Mouse (Mus musculus): ENCODE data around the gene Mapk11.

Mapk11 gene

DNA sequence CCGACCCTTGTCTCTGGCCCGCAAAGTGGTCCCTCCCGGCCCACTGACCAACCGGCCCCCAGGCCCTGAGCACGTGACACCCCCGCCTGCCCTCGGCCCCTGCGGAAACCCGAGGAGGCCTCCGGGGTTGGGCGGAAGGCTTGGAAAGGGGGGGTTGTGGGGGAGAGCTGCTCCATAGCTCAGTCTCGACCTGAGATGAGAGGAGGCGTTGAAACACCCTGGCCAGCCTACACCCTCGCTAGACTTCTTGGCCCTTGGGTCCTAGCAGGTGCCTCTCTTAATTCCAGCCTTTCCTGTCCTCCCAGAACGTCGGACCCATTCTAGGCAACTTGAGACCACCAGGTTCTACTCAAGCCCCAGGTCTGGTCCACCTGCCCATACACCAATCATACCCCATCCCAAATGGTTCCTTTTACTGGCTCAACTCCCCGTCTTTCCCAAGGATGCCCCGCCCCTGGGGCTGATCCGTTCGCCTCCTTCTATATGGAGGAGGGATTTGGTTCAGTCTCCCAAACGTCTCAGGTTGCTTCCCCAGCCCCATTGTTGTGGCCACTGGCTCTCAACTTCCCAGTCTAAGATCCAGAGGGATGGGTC lies 8.7 kb downstream of the Mapk11 start, which contains the start of gene Mapk12:
Mapk12 (minus strand) TSS at position 45 of the 594 bp plus-strand sequence.
- no peak for DNase-seq (ENCODE audit: low spot score)

DNA sequence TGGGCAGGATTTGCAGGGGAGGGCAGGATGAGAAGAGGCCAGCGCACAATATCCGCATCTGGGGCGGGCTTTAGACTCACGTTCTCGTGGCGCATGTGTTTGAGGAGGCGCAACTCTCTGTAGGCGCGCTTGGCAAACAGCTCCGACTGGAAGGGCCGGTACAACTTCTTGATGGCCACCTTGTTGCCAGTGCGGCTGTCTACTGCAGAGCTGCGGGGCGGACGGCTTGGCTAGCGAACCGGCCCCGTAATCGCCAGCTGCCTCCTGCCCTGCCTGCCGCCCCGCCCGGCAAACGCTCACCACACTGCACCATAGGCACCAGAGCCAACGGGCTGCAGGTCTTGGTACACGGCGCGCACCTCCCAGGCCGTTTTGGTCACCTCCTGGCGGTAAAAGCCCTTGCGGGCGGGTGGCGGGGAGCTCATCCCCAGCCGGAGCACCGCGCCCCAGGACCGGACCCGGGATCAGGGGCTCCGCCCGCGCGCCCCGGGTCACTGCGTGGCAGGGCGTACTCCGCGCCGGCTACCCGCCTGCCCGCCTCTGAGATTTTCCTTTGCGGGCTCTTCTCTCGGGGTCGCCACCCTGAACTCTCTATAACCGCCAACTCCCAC lies 9.3 kb downstream of the Mapk11 start:
- DNase-seq (ENCODE audit: low spot score) = no peak

DNA sequence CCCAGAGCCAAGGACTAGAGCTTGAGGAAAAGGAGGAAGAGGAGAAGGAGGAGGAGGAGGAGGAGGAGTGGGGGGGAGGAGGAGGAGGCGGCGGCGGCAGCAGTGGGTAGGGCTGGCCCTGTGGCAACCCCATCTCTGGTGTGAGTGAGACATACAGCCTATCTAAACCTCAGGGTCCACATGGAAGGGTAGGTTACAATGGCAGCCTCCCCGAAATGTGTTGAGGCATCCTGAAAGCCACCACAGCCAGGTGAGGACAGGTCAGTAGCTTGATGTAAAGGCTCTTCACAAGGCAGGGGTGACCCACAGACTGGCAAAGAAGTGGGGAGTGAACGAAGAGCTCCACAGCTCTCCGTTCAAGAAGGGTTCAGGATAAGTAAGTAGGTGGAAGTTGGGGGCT lies 10.9 kb downstream of the Mapk11 start:
- DNase-seq (ENCODE audit: low spot score) = no peak

DNA sequence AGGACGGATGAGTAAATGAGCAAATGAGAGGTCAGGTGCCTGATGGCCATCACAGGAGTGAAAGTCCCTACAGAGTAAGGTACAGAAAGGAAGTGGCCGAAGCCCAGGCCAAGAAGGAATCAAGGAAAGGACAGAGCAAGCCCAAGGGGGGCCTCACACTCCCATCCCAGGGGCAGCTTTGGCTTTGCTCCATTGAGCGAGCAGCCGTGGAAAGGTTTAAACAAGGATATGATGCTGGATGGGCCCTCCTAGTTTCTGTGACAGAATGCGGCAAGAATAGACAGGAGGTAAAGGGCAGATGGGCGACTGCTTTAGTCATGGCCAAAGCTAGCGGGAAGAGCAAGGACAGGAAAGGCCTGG lies 11.4 kb downstream of the Mapk11 start:
- no peak for DNase-seq (ENCODE audit: low spot score)

DNA sequence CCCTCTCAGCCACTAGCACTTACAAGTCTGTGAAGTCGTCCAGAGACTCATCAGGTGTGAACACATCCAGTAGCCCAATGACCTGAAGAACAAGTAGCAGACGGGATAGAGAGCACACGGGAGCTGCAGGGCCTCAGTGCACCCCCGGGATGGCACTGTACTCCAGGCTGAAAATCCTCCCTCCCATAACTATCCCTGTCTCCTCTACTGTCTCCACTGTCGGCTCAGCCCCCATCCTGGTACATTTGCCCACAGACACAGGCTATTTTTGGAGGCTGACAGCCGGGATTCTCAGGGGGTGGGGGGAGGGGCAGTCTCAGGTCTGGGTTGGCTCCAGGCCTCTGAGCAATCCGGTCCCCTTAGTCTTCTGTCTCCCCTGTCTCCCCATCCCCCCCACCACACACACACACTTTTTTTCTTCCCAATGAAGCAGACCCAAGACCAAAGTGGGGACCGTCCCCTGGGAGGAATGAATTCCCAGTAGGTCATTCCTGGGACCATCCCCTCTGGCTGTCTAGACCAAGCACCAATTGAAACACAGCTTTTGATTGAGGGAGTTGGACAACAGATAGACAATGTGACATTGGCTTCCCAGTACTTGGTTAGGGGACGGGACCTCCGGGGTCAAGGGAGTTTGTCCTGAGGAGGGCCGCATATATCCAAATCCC lies 11.9 kb downstream of the Mapk11 start:
- no peak for DNase-seq (ENCODE audit: low spot score)

DNA sequence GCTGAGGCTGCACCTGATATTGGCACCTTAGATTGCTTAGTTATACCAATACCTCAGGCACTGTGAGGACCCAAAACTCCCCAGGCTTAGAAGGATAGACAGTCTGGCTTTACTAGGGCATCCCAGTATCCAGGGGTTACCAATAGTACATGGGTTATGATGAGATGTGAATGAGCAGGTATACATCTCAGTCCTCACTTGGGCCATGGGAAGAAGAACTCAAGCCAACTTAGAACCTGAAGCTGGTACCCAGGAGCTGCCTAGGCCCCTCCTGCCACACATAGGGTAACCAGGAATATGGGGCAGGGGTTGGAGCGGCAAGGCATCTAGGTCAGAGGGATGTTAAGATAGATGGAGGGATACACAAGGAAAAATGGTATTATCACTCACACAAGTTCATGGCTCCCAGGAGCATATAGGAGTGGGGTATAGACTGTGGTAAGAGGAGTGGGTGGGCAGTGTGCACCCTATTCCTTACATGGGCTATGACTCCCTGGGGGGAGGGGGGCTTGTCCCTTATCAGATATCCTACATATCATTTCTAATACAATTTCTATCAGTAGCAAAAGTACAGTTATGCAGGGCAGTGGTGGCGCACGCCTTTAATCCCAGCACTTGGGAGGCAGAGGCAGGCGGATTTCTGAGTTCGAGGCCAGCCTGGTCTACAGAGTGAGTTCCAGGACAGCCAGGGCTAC lies 12.8 kb downstream of the Mapk11 start:
- DNase-seq (ENCODE audit: low spot score) = no peak

DNA sequence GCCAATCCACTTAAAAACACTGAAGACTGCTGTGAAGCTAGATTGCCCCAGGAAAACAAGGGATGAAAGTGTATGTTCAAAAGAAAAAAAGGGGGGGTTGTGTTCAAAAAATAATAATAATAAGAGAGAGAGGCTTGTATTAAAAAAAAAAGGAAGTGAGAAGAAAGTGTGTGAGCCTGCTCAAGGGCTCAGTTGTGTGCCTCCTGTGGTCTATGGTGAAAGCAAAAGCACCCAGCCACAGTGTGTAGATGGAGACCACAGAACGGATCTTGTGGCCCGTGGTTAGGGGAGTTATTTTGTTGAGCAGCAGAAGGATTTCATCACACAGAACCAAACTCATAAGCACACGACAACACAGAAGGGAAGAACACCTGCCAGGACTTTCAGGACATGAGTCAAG lies 18.1 kb downstream of the Mapk11 start:
- DNase-seq (ENCODE audit: low spot score) = no peak

DNA sequence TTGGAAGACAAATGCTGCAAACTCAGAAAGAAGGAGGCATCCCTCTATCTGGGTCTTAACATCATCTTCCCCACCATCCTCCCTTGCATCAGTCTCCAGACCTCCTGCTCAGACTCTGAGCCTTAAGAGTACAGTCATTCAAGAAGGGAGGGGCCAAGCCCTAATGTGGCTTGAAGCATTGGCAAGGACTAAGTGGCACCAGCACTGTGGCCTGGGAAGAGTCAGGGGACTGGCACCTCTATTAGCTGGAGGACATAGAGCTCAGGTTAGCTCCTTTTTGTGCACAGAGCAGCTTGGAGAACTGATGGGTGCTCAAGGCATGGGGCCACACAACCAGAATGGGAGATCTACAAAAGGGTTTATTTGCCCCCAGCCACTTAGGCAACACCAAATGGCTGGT lies 19.2 kb downstream of the Mapk11 start:
- DNase-seq (ENCODE audit: low spot score) = no peak

DNA sequence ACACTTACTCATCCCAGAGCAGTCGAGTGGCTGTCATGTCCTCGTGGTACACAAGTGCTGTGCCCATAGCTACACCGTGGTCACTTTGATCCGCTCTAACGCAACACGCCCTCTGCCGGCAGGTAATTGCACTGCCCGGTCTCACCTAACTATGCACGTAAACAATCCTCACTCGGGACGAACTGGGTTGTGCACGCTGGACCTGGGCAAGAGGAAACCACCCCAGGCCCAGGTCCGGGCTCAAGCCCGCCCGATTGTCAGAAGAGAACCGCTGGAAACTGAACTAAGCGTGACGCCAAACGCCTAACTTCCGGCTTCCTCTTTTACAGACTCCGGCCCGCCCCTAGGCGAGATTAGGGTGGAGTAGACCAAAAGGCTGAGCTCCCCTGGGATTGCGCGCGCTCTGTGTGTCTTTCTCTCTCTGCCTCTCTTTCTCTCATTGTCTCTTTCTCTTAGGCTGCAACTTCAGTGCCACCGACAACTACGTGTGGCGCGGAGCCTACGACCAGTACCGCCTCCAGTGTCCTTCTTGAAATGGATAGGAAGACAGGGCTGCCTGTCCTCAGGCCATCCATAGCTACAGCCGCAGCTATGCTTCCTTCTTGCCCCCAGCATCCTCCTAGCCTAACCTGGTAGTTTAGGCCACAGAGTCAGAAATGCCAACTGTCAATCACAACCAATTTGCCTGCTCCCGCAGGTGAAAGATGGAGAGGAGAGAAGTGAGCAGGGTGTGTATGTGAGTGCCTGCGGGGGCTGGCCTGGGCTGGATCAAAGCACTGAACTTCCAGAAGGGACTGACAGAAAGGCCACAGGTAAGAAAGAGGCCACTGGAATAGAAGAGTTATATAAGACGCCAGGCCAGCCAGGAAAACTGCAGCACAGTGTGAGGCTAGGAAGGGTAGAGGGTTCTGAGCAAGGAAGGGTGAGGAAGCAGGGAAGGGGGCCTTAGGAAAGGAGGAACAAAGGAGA lies 20.8 kb downstream of the Mapk11 start, which contains the start of gene Hdac10:
Hdac10 (minus strand) TSS at position 319 of the 969 bp plus-strand sequence.
- peak; percentile 67 for DNase-seq (ENCODE audit: low spot score)

DNA sequence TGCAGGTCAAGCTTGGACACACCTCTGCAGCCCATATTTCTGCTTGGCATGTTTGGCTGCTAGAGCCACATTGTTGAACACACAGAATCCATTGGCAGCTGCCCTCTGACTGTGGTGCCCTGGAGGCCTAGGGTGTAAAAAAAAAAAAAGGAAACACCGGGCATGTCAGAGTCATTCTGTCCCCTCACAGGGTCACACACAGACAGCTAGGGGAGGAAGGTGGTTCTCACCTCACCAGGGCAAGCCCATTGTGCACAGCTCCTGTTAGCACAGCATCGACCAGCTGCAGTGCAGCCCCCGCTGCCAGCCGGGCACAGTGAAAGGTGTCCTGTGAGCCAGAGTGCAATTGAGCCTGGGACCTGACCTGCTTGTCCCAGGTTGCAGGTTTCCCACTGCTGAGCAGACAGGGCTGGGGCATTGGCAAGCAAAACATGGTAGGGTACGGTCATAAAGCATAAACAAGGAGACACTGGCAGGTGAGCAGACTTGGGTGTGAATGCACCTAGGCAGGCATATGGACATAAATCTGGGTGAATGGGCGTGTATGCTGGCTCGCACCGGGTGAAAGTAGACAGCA lies 22.0 kb downstream of the Mapk11 start:
- no peak for DNase-seq (ENCODE audit: low spot score)

DNA sequence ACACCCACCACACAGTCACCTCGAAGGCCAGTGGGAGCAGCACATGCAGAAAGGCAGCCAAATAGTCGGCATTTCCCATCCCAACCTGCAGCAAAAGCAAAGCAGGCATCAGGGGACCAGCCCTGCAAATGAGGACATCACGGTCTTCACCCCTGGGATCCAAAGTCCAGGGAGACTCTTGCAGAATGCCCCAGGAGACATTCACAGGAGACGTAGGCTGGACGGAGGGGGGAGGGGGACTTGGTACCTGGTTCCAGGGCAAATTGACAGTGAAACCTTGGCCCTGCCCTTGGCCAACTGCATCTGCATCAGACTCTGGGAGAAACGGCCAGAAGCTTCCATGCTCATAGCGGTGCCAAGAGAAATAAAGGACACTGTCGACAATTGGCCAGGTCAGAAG lies 22.8 kb downstream of the Mapk11 start:
- DNase-seq (ENCODE audit: low spot score) = no peak

DNA sequence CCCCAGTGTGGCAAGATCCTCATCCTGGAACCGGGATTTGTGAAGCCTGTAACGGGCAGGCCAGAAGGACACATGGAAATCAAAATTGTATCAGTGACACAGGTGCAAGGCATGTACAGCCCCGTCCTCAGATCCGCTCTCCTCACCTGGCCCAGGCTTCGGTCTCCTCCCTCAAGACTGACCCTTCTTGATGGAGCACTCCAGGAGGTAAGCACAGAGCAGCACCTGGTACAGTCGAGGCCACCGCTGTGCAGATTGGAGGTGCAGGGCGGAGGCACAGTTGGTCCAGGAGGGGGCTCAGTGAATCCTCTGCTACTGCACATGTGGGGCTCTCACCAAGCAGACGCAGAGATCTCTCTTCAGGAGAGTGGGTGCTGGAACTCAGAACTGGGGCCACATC lies 24.1 kb downstream of the Mapk11 start:
- no peak for DNase-seq (ENCODE audit: low spot score)

DNA sequence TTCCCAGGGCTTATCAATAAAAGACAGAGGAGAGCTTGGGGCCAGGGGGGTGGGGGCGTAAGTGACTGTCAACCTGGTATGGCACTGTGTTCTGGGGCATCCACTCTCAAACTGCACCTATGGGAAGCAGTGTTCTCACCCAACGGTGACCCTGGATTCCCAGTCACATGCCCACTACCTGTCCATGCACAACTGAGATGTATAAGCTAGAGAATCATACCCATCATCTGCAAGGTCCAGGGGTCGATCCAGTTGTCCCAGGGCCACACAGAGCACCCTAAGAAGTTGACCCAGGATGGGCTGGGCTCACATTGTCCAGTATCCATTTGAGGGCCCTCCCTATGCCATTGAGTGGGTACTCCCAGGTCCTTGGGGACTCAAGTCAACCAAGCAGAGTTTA lies 25.1 kb downstream of the Mapk11 start:
- no peak for DNase-seq (ENCODE audit: low spot score)

DNA sequence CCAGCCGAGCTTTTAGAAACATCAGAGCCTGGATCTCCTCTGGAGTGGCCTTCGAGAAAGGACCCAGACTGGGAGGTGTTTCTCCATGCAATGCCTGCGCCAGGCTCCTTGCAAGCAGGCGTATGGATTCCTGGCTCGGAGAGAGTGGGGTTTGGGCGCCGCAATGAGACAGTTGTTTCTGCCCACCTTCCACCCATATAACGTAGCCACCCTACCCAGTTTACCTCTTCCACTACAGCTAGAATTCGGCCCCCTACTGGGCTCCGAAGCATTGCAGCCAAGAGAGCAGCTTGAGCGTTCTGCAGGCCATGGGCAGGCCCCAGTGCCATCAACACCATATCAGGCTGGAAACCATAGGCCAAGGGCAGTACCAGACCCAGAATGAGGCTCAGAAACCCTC lies 25.8 kb downstream of the Mapk11 start:
- no peak for DNase-seq (ENCODE audit: low spot score)

DNA sequence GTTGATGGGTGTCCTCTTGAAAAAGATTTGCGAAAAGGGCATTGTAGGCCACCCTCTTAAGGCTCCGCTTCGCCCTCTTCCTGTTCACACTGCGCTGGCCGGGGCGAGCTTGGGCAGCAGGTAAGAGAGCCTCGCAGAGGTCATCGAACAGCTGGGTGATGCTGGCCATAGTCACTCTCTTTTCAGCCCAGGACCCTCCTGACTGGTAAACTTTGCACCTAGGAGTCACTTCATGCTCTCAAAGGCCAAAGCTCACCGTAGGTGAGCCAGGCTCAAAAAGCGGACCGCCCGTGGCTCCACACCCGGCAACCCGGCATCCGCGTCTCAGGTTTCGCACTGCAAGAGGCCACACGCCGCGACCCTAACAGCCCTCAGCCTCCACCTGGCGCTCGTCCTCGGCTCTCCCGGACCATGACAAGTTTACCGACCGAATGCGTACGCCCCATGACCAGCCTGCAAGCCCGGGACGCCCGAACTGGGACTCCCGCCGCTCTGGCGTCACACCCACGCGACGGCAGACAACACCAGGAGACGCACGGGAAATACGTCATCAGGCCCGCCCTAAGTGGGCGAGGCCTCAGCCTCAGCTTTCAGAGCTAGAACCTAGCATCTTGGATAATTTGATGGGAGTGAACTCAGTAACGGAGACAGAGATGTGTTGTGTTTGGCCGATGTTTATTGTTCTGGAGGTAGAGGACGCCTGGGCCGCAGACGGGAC lies 26.6 kb downstream of the Mapk11 start, which contains the start of gene Tubgcp6:
Tubgcp6 (minus strand) TSS at position 464 of the 718 bp plus-strand sequence.
- DNase-seq (ENCODE audit: low spot score) = peak; percentile 95

DNA sequence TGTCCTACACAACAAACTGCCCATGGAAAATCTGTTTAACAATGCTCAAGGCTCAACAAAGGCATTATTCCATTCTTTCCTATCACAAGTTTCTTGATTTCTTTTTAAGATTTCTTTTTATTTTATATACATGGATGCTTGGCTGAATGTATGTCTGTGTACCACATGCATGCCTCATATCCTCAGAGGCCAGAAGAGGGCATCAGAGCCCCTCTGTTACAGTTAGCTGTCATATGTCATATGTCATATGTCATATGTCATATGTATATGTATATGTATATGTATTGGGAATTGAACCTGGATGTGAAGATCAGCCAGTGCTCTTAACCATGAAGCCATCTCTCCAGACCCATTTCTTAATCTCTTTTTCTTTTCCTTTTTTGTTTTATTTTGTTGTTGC lies 31.4 kb downstream of the Mapk11 start:
- no peak for DNase-seq (ENCODE audit: low spot score)

DNA sequence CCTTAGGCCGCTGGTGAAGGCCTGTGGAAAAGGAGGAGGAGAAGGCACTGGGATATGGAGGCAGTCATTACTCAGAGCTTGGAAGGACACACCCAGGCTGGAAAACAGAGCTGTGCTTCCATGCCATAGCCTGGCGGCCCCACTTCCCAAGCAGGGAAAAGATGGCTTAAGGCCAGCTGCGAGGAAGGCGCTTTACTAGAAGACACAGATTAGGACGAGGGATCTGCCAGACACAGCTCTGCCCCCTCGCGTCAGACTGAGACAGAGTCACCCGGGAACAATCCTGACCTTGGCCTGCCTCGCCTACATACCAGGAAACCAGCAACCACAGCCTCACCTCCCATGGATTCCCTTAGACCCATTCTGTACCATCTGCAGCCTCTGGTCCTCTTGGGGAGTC lies 39.3 kb downstream of the Mapk11 start:
- DNase-seq (ENCODE audit: low spot score) = no peak

DNA sequence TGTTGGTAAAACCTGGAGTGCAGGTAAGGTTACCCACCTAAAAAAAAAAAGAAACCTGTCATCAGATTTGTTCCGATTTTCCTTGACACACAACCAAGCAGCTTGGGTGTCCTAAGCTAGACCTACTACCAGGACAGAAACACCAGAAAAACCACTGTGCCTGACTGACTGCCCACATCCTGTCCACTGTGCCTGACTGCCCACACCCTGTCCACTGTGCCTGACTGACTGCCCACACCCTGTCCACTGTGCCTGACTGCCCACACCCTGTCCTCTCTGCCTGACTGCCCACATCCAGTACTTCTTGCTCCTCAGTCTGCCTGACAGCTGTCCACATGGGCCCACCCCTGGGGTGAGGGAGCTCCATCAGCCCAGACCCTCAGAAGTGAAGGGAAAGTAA lies 42.5 kb downstream of the Mapk11 start:
- no peak for DNase-seq (ENCODE audit: low spot score)

DNA sequence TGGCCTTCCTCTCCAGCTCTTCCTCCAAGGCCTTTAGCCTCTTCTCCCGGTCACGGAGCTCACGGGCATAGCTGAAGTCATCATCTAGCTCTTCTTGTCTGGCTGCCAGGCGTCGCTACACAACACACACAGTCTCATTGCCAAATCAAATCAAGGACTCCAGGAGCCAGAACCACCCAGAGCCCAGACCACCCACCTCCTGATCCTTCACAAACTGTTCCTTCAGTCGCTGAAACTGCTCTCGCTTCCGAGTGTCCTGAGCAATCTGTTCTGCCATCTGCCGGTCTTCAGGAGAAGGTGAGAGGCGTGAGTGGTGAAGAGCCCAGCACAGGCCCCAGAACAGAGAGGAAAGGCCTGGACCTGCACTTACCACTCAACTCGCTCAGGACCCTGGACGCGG lies 43.4 kb downstream of the Mapk11 start:
- no peak for DNase-seq (ENCODE audit: low spot score)

DNA sequence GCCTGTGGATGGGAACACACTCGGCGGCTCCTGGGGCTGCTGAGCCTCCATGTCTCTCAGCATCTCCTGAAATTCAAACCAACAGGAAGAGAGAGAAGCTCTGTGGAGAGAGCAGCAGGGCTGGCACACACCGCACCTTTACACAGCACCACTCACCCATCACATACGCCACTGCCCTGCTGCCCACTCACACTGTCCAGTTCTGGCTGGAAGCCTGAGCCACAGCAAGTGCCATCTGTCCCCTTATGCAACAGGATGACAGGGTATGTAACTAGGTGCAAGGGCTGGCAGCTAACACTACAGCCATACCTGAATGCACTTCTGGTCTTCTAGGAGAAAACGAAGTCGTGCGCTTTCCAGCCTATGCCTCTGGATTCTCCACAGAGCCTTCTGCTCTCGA lies 45.0 kb downstream of the Mapk11 start:
- DNase-seq (ENCODE audit: low spot score) = no peak

DNA sequence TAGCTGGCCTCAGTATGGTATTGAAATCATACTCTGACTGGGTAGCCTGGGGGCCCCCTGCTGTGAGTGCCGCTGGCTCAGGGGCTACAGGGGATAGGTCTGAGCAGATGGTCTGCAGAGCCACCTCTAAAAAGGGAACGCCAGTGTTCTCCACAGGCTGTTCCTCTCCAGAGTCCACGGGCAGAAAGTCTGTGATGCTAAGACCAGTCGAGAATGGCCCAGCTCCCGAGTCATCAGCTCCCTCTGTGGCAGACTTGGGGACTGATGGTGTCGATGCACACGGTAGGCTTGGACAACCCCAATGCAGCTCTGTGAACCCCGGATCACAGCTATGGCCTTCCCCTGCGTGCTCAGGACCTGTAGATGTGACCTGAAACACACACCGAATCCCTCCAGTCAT lies 45.5 kb downstream of the Mapk11 start:
- DNase-seq (ENCODE audit: low spot score) = no peak

All from ovary, postnatal 14 days (tissue).